Comparison of ENCODE assay signal across 8 mouse cellular contexts in genomic region chr9:83368234-83368633, GRCm38 (mm10).
DNase-seq lines count a peak whose midpoint lies in the region; ATAC-seq and TF ChIP-seq lines count a peak whose summit lies in the region.

No protein-coding gene starts in this region.

- no peak overlapping the region for H3K27ac ChIP-seq in cerebellum, adult 2 months (ENCODE audit: insufficient read depth, low read length)

- no peak for TF ChIP-seq POLR2A in cerebellum, adult 2 months (IDR thresholded peaks at IDR 0.05; ENCODE audit: borderline replicate concordance, insufficient read depth, low read length)

- no peak for DNase-seq in cerebellum, adult 2 months
- DNase-seq in cerebellum, adult 11 months: no peak
- peak; percentile 46 for DNase-seq in left cerebral cortex, postnatal 4 days
- DNase-seq in left cerebral cortex, postnatal 10 days (ENCODE audit: extremely low spot score in 1 of 2, low spot score in 2 of 2): no peak
- peak; percentile 37 for DNase-seq in c-Kit-positive CD71-positive TER-119-negative erythroid progenitor cells, embryonic 14.5 days (ENCODE audit: low read depth)
- DNase-seq in lung, postnatal 14 days: peak; percentile 59
- DNase-seq in gastrocnemius, postnatal 36 days: no peak

- ATAC-seq in monocyte, adult 5-6 weeks (replicated peaks; ENCODE audit: insufficient number of reproducible peaks, low FRiP score, low TSS enrichment, poor library complexity, severe bottlenecking): no peak

- intact Hi-C loops in left cerebral cortex, postnatal 4 days (cut with DNase I): no loop called here
- intact Hi-C loops in left cerebral cortex, postnatal 10 days (cut with DNase I): loop anchor here (10.0 kb wide), 1 partner anchor 223 kb away; the partner anchor contains the start of gene Hmgn3
- intact Hi-C loops in gastrocnemius, postnatal 36 days (cut with DNase I): no loop called here

- no peaks in the 10 kb centered on the region for H3K4me1 ChIP-seq in cerebellum, adult 2 months (ENCODE audit: control insufficient read depth, insufficient read depth, low read length)

- 92% methylated on average over 1 of the region's 1 CpGs for WGBS in cerebellum, adult 2 months

- no peaks in the 10 kb centered on the region for H3K27me3 ChIP-seq in cerebellum, adult 2 months (ENCODE audit: control insufficient read depth, insufficient read depth, low read length)

- peak; percentile 29; the same call in 1 of the 2 replicates for TF ChIP-seq CTCF in cerebellum, adult 2 months (IDR thresholded peaks at IDR 0.05; ENCODE audit: borderline replicate concordance, insufficient read depth, low read depth, low read length)

- no peak overlapping the region for H3K4me3 ChIP-seq in cerebellum, adult 2 months (replicated peaks; ENCODE audit: insufficient read depth, low read depth, low read length)

Comparison
In these comparisons a context has a peak if more than half of its experiments do, and no peak if none do; other contexts are left out.
1. DNase-seq: peak in left cerebral cortex, postnatal 4 days (single experiment), c-Kit-positive CD71-positive TER-119-negative erythroid progenitor cells, embryonic 14.5 days (single experiment) and lung, postnatal 14 days (single experiment); none in cerebellum, adult 2 months (0 of 2), cerebellum, adult 11 months (single experiment), left cerebral cortex, postnatal 10 days (0 of 2) and gastrocnemius, postnatal 36 days (0 of 2).